Mouse (Mus musculus): ENCODE measurements at regions not wholly inside any gene's neighbourhood (a gene's known extent, or its start where the extent isn't known, plus 50 kb on each side); places are given as distances from the start of the nearest gene placed in this dataset.

GRCm38 (mm10) chr6:49712980-49713379, 109.5 kb upstream of the Npy start:
- H3K27ac ChIP-seq (replicated peaks) = no peak overlapping the region
- no peak overlapping the region for H3K4me3 ChIP-seq (replicated peaks)
- H3K9me3 ChIP-seq (replicated peaks) = no peaks in the 10 kb centered on the region
- peaks cover 10% of the 10 kb centered on the region for H3K4me1 ChIP-seq
- H3K36me3 ChIP-seq = no peaks in the 10 kb centered on the region
- no peaks in the 10 kb centered on the region for H3K27me3 ChIP-seq (replicated peaks)
- no peak overlapping the region for H3K9ac ChIP-seq (replicated peaks)
- no peak for ATAC-seq (ENCODE audit: low FRiP score)
- 98% methylated on average over 1 of the region's 1 CpGs for WGBS
- H3K4me2 ChIP-seq = no peak overlapping the region

- no peaks in the 10 kb centered on the region for H3K27me3 ChIP-seq (replicated peaks)
- H3K36me3 ChIP-seq = no peaks in the 10 kb centered on the region
- WGBS = 5% methylated on average over 2 of the region's 2 CpGs
Measured at GRCm38 (mm10) chr6:49716520-49716919, 106.0 kb upstream of the Npy start.

GRCm38 (mm10) chr6:49716945-49717344, 105.6 kb upstream of the Npy start:
- Histone ChIP-seq H3K4me1 (peaks cover 10% of the 10 kb centered on the region), H3K9me3 (replicated peaks) (no peaks in the 10 kb centered on the region), H3K27me3 (replicated peaks) (no peaks in the 10 kb centered on the region), H3K4me2 (no peak overlapping the region), H3K36me3 (no peaks in the 10 kb centered on the region), H3K4me3 (replicated peaks) (no peak overlapping the region), H3K9ac (replicated peaks) (no peak overlapping the region), H3K27ac (replicated peaks) (peak overlapping the region; percentile 42; the same call in 1 of the 2 replicates)
- ATAC-seq (ENCODE audit: low FRiP score) = 0 out of 2 replicates have a peak, but pooled peaks have one; percentile 63
- WGBS = 12% methylated on average over 1 of the region's 1 CpGs

More at GRCm38 (mm10) chr6:49716520-49716919, 106.0 kb upstream of the Npy start:
- H3K27ac ChIP-seq (replicated peaks) = peak overlapping the region; percentile 33
- H3K9ac ChIP-seq (replicated peaks) = no peak overlapping the region
- H3K4me1 ChIP-seq = peaks cover 10% of the 10 kb centered on the region
- H3K4me3 ChIP-seq (replicated peaks) = no peak overlapping the region
- H3K4me2 ChIP-seq = no peak overlapping the region
- no peak for ATAC-seq (ENCODE audit: low FRiP score)
- H3K9me3 ChIP-seq (replicated peaks) = no peaks in the 10 kb centered on the region

GRCm38 (mm10) chr6:49733191-49733590, 89.3 kb upstream of the Npy start:
- Histone ChIP-seq H3K36me3 (no peaks in the 10 kb centered on the region), H3K9me3 (replicated peaks) (no peaks in the 10 kb centered on the region), H3K27me3 (replicated peaks) (no peaks in the 10 kb centered on the region), H3K4me1 (no peaks in the 10 kb centered on the region), H3K4me3 (replicated peaks) (no peak overlapping the region), H3K4me2 (no peak overlapping the region), H3K27ac (replicated peaks) (no peak overlapping the region), H3K9ac (replicated peaks) (no peak overlapping the region)
- no peak for ATAC-seq (ENCODE audit: low FRiP score)
- WGBS = 83% methylated on average over 5 of the region's 5 CpGs

GRCm38 (mm10) chr6:49743157-49743556, 79.4 kb upstream of the Npy start:
- no peaks in the 10 kb centered on the region for H3K36me3 ChIP-seq
- H3K4me3 ChIP-seq (replicated peaks) = no peak overlapping the region
- no peak for ATAC-seq (ENCODE audit: low FRiP score)
- no peaks in the 10 kb centered on the region for H3K9me3 ChIP-seq (replicated peaks)
- no peak overlapping the region for H3K9ac ChIP-seq (replicated peaks)
- no peaks in the 10 kb centered on the region for H3K27me3 ChIP-seq (replicated peaks)
- no peaks in the 10 kb centered on the region for H3K4me1 ChIP-seq
- 71% methylated on average over 3 of the region's 3 CpGs for WGBS
- no peak overlapping the region for H3K27ac ChIP-seq (replicated peaks)
- no peak overlapping the region for H3K4me2 ChIP-seq

DNA sequence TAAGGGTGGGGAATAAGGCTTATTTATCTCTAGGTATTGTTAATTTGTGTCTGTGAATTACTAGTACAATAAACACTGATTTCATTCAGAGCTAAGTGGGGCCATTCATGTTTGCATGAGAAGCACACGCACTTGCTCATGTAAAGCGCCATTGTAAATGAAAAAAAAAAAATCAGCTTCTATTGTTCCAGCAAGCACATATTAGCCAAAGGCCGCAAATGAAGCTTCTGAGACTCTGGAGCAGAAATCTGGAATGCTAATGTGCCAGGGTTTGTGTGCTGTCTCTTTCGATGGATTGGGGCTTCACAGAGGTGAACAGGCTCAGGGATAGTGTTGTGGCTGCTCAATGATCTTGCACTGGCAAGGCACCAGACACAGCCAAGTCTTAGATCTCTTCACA, 77.2 kb upstream of the Npy start:
- Histone ChIP-seq H3K4me3 (replicated peaks) (no peak overlapping the region), H3K4me1 (no peaks in the 10 kb centered on the region), H3K27me3 (replicated peaks) (no peaks in the 10 kb centered on the region), H3K27ac (replicated peaks) (no peak overlapping the region), H3K36me3 (no peaks in the 10 kb centered on the region), H3K9ac (replicated peaks) (no peak overlapping the region), H3K4me2 (no peak overlapping the region), H3K9me3 (replicated peaks) (no peaks in the 10 kb centered on the region)
- 51% methylated on average over 4 of the region's 4 CpGs for WGBS
- no peak for ATAC-seq (ENCODE audit: low FRiP score)

DNA sequence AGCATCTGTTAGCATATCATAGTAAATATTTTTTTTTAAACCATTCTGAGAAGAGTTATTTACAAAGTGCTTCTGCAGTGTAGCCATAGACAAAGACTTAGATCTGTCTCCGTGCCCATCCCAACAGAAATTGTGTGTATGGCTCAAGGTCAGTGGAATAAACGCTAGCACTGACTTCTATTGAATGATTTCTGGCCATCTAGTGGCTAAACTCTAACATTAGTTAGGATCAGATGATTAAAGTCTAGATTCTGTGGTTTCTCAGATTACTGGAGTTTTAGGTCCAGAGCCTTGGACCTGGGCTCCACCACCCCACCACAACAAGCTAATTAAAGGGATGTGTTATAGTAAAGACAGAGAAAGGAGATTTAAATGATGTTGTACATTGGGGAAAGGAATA, 72.0 kb upstream of the Npy start:
- no peaks in the 10 kb centered on the region for H3K4me1 ChIP-seq
- no peak overlapping the region for H3K4me3 ChIP-seq (replicated peaks)
- no peak overlapping the region for H3K27ac ChIP-seq (replicated peaks)
- H3K9ac ChIP-seq (replicated peaks) = no peak overlapping the region
- WGBS = 70% methylated on average over 2 of the region's 2 CpGs
- no peaks in the 10 kb centered on the region for H3K36me3 ChIP-seq
- no peaks in the 10 kb centered on the region for H3K9me3 ChIP-seq (replicated peaks)
- H3K27me3 ChIP-seq (replicated peaks) = no peaks in the 10 kb centered on the region
- no peak overlapping the region for H3K4me2 ChIP-seq
- ATAC-seq (ENCODE audit: low FRiP score) = no peak

DNA sequence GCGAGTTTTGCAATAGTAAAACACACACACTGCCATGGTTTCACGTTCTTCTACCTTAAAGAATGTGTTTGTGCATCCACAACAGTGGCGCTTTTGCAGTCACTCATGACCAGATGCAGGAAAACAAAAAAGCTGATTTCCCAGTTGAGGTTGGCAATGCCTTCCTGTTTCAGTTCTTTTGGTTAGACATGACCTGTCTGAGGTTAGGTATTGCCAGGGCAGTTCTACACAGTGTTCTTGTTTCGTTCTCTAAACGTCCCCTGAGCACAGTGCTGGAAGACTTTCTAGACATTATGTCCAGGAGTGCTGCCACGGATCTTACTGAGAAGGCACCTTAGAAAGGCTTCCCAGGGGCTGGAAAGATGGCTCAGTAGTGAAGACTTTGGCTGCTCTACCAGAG, 62.9 kb upstream of the Npy start:
- H3K36me3 ChIP-seq = no peaks in the 10 kb centered on the region
- H3K4me2 ChIP-seq = no peak overlapping the region
- no peaks in the 10 kb centered on the region for H3K4me1 ChIP-seq
- no peak for ATAC-seq (ENCODE audit: low FRiP score)
- no peak overlapping the region for H3K27ac ChIP-seq (replicated peaks)
- H3K27me3 ChIP-seq (replicated peaks) = no peaks in the 10 kb centered on the region
- H3K9me3 ChIP-seq (replicated peaks) = no peaks in the 10 kb centered on the region
- WGBS = 90% methylated on average over 6 of the region's 6 CpGs
- no peak overlapping the region for H3K4me3 ChIP-seq (replicated peaks)
- H3K9ac ChIP-seq (replicated peaks) = no peak overlapping the region

DNA sequence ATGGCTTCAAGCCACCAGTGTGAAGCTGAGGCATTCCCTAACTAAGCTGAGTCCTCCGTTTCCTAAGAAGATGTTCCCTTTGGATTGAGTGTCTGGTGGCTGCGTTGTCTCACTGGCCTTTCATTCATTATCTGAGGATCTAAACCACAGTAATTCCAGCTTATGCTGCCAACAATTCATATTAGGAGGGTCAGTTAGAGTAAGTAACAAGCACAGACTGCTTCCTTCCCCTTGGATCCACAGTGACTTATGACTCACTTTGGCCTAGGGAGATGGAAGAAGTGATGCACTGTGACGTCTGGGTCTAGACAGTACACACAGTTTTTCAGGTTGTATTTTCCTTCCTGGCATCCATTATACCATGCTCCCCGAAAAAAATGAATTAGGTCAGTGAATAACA, 57.8 kb upstream of the Npy start:
- Histone ChIP-seq H3K27ac (replicated peaks) (no peak overlapping the region), H3K4me1 (no peaks in the 10 kb centered on the region), H3K4me2 (no peak overlapping the region), H3K9me3 (replicated peaks) (no peaks in the 10 kb centered on the region), H3K36me3 (no peaks in the 10 kb centered on the region), H3K4me3 (replicated peaks) (no peak overlapping the region), H3K27me3 (replicated peaks) (no peaks in the 10 kb centered on the region), H3K9ac (replicated peaks) (no peak overlapping the region)
- no peak for ATAC-seq (ENCODE audit: low FRiP score)
- WGBS = 91% methylated on average over 4 of the region's 4 CpGs

- WGBS = 63% methylated on average over 11 of the region's 11 CpGs
- H3K4me1 ChIP-seq = no peaks in the 10 kb centered on the region; the same call in 1 of the 2 replicates
- no peak for ATAC-seq (ENCODE audit: low FRiP score)
- H3K27me3 ChIP-seq (replicated peaks) = no peaks in the 10 kb centered on the region
- H3K4me2 ChIP-seq = no peak overlapping the region
- no peak overlapping the region for H3K9ac ChIP-seq (replicated peaks)
- H3K9me3 ChIP-seq (replicated peaks) = no peaks in the 10 kb centered on the region
- no peak overlapping the region for H3K4me3 ChIP-seq (replicated peaks)
- H3K36me3 ChIP-seq = no peaks in the 10 kb centered on the region
- no peak overlapping the region for H3K27ac ChIP-seq (replicated peaks)
Measured at GRCm38 (mm10) chr6:49769904-49770720, 52.4 kb upstream of the Npy start.

Data from neural tube, embryonic 15.5 days (tissue).